Mouse (Mus musculus): ENCODE measurements around the gene Kcnk5. TPM values are rescaled to one million over a fixed set of nuclear protein-coding genes. Genes with fewer than 3 reads are reported as not detected.
A peak's percentile ranks its signal among the peaks of the same experiment; 100 is the strongest.

The Kcnk5 gene
- polyA plus RNA-seq, 1 experiment from 2014 or later, result 5.2 TPM

DNA sequence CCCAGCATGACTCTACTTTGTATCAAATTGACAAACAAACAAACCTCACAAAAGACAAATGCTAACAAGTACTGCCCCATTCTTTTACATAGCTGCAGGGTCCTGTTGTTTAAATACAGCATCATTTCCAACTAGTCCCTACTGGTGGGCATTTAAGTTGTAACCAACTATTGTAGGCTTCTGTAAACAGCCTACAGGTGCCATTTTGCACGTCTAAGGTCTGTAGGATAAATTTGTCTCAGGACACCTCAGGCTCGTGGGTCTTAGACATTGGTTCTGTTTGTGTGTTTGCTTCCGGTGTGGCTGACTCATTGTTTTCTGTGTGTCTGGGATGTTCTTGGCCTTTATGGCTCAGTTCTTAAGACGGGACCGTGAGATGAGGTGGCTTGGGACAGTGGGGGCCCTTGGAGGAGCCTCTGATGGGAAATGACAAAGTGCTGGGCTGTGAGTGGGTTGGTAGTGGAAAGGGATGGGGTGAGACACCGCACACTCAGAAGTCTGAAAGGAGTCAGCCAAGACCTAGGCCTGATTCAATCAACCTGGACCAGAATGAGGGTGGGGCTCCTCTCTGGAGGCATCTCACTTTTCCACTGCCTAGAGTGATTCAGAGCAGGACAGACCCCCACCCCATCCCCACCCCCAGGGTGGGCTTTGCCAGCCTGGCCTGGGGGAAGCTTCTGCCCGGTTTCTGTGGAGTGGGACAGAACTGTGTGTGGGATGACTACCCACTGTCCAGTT lies 35.1 kb upstream of the Kcnk5 start:
- DNase-seq (ENCODE audit: low spot score) (no peak), ATAC-seq (no peak)
- Histone ChIP-seq H3K27ac (ENCODE audit: low read length) (no peak overlapping the region), H3K4me2 (replicated peaks; ENCODE audit: low read depth, low read length) (no peak overlapping the region), H3K4me3 (ENCODE audit: low read depth, low read length) (no peak overlapping the region), H3K4me1 (ENCODE audit: insufficient read depth, low read depth, low read length) (no peaks in the 10 kb centered on the region), H3K9me3 (ENCODE audit: low read length) (no peaks in the 10 kb centered on the region), H3K36me3 (ENCODE audit: insufficient read depth, low read length) (no peaks in the 10 kb centered on the region), H3K27me3 (replicated peaks; ENCODE audit: insufficient read depth, low read length) (no peaks in the 10 kb centered on the region), H3K9ac (replicated peaks; ENCODE audit: low read depth) (no peak overlapping the region)
- WGBS, result 73% methylated on average over 7 of the region's 7 CpGs
- TF ChIP-seq EP300 (IDR thresholded peaks at IDR 0.05) (no peak), CTCF (IDR thresholded peaks at IDR 0.05) (no peak)

DNA sequence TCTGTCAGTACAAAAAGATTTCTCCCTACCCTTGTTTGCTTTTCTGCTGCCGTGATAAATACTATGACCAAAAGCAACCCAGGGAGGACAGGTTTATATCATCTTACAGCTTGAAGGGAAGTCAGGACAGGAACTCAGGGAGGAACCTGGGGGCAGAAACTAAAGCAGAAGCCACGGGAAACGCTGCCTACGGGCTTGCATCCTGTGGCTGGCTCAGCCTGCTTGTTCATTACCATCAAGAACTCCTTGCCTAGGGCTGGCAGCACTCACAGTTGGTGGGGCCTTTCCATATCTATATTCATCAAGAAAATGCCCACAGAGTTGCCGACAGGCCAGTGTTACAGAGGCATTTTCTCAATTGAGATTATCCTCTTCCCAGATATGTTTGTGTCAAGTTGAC lies 34.2 kb upstream of the Kcnk5 start:
- no peak for ATAC-seq
- H3K4me3 ChIP-seq (ENCODE audit: low read depth, low read length), result no peak overlapping the region
- H3K36me3 ChIP-seq (ENCODE audit: insufficient read depth, low read length), result no peaks in the 10 kb centered on the region
- H3K27me3 ChIP-seq (replicated peaks; ENCODE audit: insufficient read depth, low read length), result no peaks in the 10 kb centered on the region
- no peak overlapping the region for H3K27ac ChIP-seq (ENCODE audit: low read length)
- DNase-seq (ENCODE audit: low spot score), result no peak
- H3K9ac ChIP-seq (replicated peaks; ENCODE audit: low read depth), result no peak overlapping the region
- H3K4me2 ChIP-seq (replicated peaks; ENCODE audit: low read depth, low read length), result no peak overlapping the region
- H3K9me3 ChIP-seq (ENCODE audit: low read length), result no peaks in the 10 kb centered on the region
- no peaks in the 10 kb centered on the region for H3K4me1 ChIP-seq (ENCODE audit: insufficient read depth, low read depth, low read length)
- no peak for TF ChIP-seq CTCF (IDR thresholded peaks at IDR 0.05)
- TF ChIP-seq EP300 (IDR thresholded peaks at IDR 0.05), result no peak
- 33% methylated on average over 5 of the region's 5 CpGs for WGBS

DNA sequence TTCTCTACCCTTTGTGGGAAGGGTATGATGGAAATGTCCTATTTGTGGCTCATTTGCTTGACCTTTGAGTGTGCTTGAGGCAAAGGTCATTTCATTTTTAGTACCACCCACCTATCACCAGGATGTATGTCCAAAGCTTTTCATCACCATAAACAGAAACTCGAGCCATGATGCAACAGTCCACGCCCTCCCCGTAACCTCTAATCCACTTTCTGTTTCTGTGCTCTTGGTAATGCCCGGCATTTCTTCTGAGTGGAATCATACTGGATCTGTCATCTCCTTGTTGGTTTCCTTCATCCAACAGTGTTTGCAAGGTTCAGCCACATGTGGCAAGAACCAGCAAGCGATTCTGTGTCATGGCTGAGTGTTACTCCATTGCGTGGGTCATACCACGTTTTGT lies 32.5 kb upstream of the Kcnk5 start:
- Histone ChIP-seq H3K9me3 (ENCODE audit: low read length) (no peaks in the 10 kb centered on the region), H3K36me3 (ENCODE audit: insufficient read depth, low read length) (no peaks in the 10 kb centered on the region), H3K27ac (ENCODE audit: low read length) (no peak overlapping the region), H3K9ac (replicated peaks; ENCODE audit: low read depth) (no peak overlapping the region), H3K4me1 (ENCODE audit: insufficient read depth, low read depth, low read length) (no peaks in the 10 kb centered on the region), H3K4me3 (ENCODE audit: low read depth, low read length) (no peak overlapping the region), H3K4me2 (replicated peaks; ENCODE audit: low read depth, low read length) (no peak overlapping the region), H3K27me3 (replicated peaks; ENCODE audit: insufficient read depth, low read length) (no peaks in the 10 kb centered on the region)
- WGBS, result 72% methylated on average over 7 of the region's 7 CpGs
- ATAC-seq (no peak; the same call in 1 of the 2 replicates), DNase-seq (ENCODE audit: low spot score) (peak; percentile 38)
- no peak for TF ChIP-seq CTCF (IDR thresholded peaks at IDR 0.05)
- no peak for TF ChIP-seq EP300 (IDR thresholded peaks at IDR 0.05)

DNA sequence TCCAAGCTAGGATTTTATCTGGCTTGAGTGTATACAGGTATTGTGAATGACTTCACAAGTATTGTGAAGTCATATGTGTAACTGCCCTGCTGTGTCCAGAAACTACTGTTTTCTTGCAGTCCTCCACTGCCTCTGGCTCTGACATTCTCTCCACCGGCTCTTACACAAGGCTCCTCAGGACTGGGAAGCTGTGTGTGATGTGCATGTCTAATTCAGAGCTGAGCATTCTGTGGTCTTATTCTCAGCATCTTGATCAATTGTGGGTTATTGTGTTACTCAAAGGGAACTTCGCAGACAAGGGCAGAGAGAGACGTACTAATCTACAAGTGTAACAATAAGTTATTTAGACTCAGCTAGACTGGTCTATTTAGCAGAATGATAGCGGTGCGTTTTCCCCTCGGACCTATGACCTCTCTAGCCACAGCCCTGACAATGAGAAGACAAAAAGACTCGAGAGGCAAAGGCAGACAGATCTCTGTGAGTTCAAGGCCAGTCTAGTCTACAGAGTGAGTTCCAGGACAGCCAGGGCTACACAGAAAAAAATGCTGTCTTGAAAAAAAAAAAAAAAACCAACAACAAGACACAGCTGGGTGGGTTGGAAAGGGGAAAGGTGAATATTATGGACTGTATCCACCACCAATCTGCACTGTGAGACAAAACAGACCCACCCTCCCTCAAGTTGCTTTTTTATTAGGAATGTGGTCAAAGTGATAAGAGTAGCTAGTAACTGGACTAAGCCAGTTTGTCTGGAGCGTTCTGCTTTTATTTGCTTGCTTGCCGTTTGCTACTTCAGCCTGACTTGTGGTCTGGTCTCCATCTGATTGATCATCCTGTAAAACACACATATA lies 30.4 kb upstream of the Kcnk5 start:
- no peaks in the 10 kb centered on the region for H3K27me3 ChIP-seq (replicated peaks; ENCODE audit: insufficient read depth, low read length)
- no peak for TF ChIP-seq EP300 (IDR thresholded peaks at IDR 0.05)
- TF ChIP-seq CTCF (IDR thresholded peaks at IDR 0.05), result no peak
- H3K27ac ChIP-seq (ENCODE audit: low read length), result no peak overlapping the region
- ATAC-seq (no peak), DNase-seq (ENCODE audit: low spot score) (no peak)
- H3K4me2 ChIP-seq (replicated peaks; ENCODE audit: low read depth, low read length), result no peak overlapping the region
- H3K4me1 ChIP-seq (ENCODE audit: insufficient read depth, low read depth, low read length), result no peaks in the 10 kb centered on the region
- WGBS, result 62% methylated on average over 9 of the region's 9 CpGs
- H3K4me3 ChIP-seq (ENCODE audit: low read depth, low read length), result no peak overlapping the region
- H3K9me3 ChIP-seq (ENCODE audit: low read length), result no peaks in the 10 kb centered on the region
- no peak overlapping the region for H3K9ac ChIP-seq (replicated peaks; ENCODE audit: low read depth)
- no peaks in the 10 kb centered on the region for H3K36me3 ChIP-seq (ENCODE audit: insufficient read depth, low read length)

DNA sequence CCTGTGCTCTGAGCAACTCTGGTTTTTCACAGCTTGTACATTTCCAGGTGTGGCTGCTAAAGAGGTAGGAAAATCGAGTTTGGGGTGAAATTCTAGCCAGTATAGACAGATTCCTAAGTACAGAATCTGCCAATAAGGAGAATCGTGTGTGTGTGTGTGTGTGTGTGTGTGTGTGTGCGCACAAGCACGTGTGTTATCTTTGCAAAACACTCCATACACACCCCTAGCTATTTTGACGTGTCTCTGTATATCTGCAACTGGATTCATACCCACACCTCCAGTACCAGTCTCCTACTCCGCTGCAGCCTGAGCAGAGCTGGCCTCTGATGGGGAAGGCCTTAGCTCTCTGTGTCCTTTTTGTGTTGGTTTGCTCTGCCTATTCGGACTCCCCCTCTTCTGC lies 28.3 kb upstream of the Kcnk5 start:
- no peaks in the 10 kb centered on the region for H3K4me1 ChIP-seq (ENCODE audit: insufficient read depth, low read depth, low read length)
- H3K4me2 ChIP-seq (replicated peaks; ENCODE audit: low read depth, low read length), result no peak overlapping the region
- H3K36me3 ChIP-seq (ENCODE audit: insufficient read depth, low read length), result no peaks in the 10 kb centered on the region
- no peak for ATAC-seq
- DNase-seq (ENCODE audit: low spot score), result no peak
- H3K9me3 ChIP-seq (ENCODE audit: low read length), result no peaks in the 10 kb centered on the region
- H3K4me3 ChIP-seq (ENCODE audit: low read depth, low read length), result no peak overlapping the region
- no peaks in the 10 kb centered on the region for H3K27me3 ChIP-seq (replicated peaks; ENCODE audit: insufficient read depth, low read length)
- TF ChIP-seq EP300 (IDR thresholded peaks at IDR 0.05), result no peak
- no peak for TF ChIP-seq CTCF (IDR thresholded peaks at IDR 0.05)
- H3K9ac ChIP-seq (replicated peaks; ENCODE audit: low read depth), result no peak overlapping the region
- WGBS, result 65% methylated on average over 7 of the region's 7 CpGs
- H3K27ac ChIP-seq (ENCODE audit: low read length), result no peak overlapping the region

DNA sequence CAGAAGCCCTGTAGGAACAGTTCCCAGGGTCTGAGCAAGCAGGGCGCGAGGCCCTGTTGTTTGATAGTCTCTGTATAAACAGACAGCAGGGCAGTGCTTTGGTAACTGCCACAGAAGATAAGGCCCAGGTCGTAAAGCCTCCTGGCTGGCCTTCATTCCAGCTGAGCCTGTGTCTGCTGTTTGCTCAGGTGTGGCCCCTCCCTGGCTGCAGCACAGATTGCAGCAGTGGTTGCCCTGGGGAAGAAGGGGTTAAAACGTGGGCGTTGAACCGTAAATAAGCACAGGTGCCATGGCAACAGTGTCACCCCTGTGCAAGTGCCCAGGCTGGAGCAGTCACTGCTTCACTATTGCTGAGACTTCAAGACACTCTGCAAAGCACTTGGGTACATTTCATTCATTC lies 26.8 kb upstream of the Kcnk5 start:
- no peaks in the 10 kb centered on the region for H3K27me3 ChIP-seq (replicated peaks; ENCODE audit: insufficient read depth, low read length)
- no peak for TF ChIP-seq EP300 (IDR thresholded peaks at IDR 0.05)
- no peak for TF ChIP-seq CTCF (IDR thresholded peaks at IDR 0.05)
- H3K9me3 ChIP-seq (ENCODE audit: low read length), result no peaks in the 10 kb centered on the region
- no peak overlapping the region for H3K4me2 ChIP-seq (replicated peaks; ENCODE audit: low read depth, low read length)
- no peak for DNase-seq (ENCODE audit: low spot score)
- no peak overlapping the region for H3K27ac ChIP-seq (ENCODE audit: low read length)
- no peak for ATAC-seq
- no peaks in the 10 kb centered on the region for H3K4me1 ChIP-seq (ENCODE audit: insufficient read depth, low read depth, low read length)
- H3K4me3 ChIP-seq (ENCODE audit: low read depth, low read length), result no peak overlapping the region
- H3K36me3 ChIP-seq (ENCODE audit: insufficient read depth, low read length), result no peaks in the 10 kb centered on the region
- no peak overlapping the region for H3K9ac ChIP-seq (replicated peaks; ENCODE audit: low read depth)
- 4% methylated on average over 6 of the region's 6 CpGs for WGBS
